Mouse (Mus musculus): ENCODE measurements around the gene Lin28b. TPM values are rescaled to one million over a fixed set of nuclear protein-coding genes. Genes with fewer than 3 reads are reported as not detected.

The Lin28b gene
- 7.0 and 9.6 TPM in 2 replicates for polyA plus RNA-seq (2015; fragmentation: Nextera tagmentation; extraction: Ambion mirVana)

DNA sequence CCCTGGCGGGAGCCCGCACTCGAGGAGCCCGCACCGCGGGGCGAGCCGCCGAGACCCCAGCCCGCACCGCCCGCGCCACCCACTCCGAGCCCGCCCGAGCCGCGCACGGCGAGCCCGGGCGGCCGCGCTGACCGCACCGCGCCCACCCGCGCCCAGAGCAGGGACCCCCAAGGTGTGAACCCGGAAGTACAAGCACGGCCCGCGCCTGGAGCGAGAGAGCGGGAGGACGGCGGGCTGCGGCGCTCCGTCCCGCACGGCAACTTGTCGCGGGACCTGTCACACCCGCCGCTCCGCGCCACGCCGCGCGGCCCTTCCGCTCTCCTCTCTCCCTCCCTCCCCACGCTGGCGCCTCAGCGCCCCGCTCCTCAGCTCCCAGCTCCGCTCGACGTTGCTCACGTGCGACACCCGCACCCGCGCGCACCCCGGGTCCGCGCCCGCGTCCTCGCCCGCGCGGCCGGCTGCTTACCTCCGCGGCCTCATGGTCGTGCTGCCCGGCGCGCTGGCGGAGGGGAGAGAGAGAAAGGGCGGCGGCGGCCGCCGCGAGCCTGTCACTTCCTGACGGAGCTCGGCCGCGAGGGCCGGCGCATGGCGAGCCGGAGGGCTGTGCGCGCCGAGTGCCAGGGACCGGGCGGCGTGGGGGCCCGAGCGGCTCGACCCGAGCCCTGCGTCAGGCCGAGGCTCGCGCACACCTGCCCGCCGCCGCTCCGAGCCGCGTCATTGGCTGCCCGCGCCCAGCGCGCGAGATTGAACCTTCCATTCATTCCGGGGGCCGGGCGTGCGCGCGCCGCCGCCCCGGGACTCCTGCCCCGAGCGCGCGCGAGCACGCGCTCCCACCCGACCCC is at the start of gene Lin28b:
Lin28b (minus strand) TSS at position 635 of the 842 bp plus-strand sequence.
- ATAC-seq = peak; percentile 96
- Histone ChIP-seq H3K9me3 (replicated peaks; ENCODE audit: control insufficient read depth, low read length, poor library complexity, severe bottlenecking) (no peaks in the 10 kb centered on the region), H3K36me3 (ENCODE audit: control insufficient read depth, insufficient read depth, low read length) (no peaks in the 10 kb centered on the region), H3K27me3 (ENCODE audit: control insufficient read depth, insufficient read depth, low read depth, low read length) (no peaks in the 10 kb centered on the region), H3K4me3 (ENCODE audit: low read depth, low read length) (peak within 1 kb of the TSS; percentile 82), H3K4me2 (ENCODE audit: low read length) (peak within 1 kb of the TSS; percentile 87), H3K9ac (ENCODE audit: low read depth, low read length) (peak within 1 kb of the TSS; percentile 78), H3K27ac (ENCODE audit: low read length) (peak within 1 kb of the TSS; percentile 97), H3K4me1 (ENCODE audit: control insufficient read depth, insufficient read depth, low read length) (no peaks in the 10 kb centered on the region; the same call in 1 of the 2 replicates)
- under 1% methylated on average over 83 of the region's 139 CpGs for WGBS

GRCm38 (mm10) chr10:45511764-45512163 is 25.6 kb upstream of the Lin28b start:
- H3K4me1 ChIP-seq (ENCODE audit: control insufficient read depth, insufficient read depth, low read length) = no peaks in the 10 kb centered on the region
- H3K27me3 ChIP-seq (ENCODE audit: control insufficient read depth, insufficient read depth, low read depth, low read length) = no peaks in the 10 kb centered on the region
- no peak overlapping the region for H3K4me2 ChIP-seq (ENCODE audit: low read length)
- 60% methylated on average over 2 of the region's 2 CpGs for WGBS
- no peaks in the 10 kb centered on the region for H3K9me3 ChIP-seq (replicated peaks; ENCODE audit: control insufficient read depth, low read length, poor library complexity, severe bottlenecking)
- no peak overlapping the region for H3K9ac ChIP-seq (ENCODE audit: low read depth, low read length)
- no peak for ATAC-seq
- no peaks in the 10 kb centered on the region for H3K36me3 ChIP-seq (ENCODE audit: control insufficient read depth, insufficient read depth, low read length)
- no peak overlapping the region for H3K4me3 ChIP-seq (ENCODE audit: low read depth, low read length)
- H3K27ac ChIP-seq (ENCODE audit: low read length) = no peak overlapping the region

- Histone ChIP-seq H3K27ac (ENCODE audit: low read length) (no peak overlapping the region), H3K27me3 (ENCODE audit: control insufficient read depth, insufficient read depth, low read depth, low read length) (no peaks in the 10 kb centered on the region), H3K4me3 (ENCODE audit: low read depth, low read length) (no peak overlapping the region), H3K4me1 (ENCODE audit: control insufficient read depth, insufficient read depth, low read length) (no peaks in the 10 kb centered on the region), H3K36me3 (ENCODE audit: control insufficient read depth, insufficient read depth, low read length) (no peaks in the 10 kb centered on the region), H3K9ac (ENCODE audit: low read depth, low read length) (no peak overlapping the region), H3K9me3 (replicated peaks; ENCODE audit: control insufficient read depth, low read length, poor library complexity, severe bottlenecking) (no peaks in the 10 kb centered on the region), H3K4me2 (ENCODE audit: low read length) (no peak overlapping the region)
- WGBS = 93% methylated on average over 3 of the region's 3 CpGs
- ATAC-seq = no peak
These were observed 24.5 kb upstream of the Lin28b start for GRCm38 (mm10) chr10:45510662-45511061.

DNA sequence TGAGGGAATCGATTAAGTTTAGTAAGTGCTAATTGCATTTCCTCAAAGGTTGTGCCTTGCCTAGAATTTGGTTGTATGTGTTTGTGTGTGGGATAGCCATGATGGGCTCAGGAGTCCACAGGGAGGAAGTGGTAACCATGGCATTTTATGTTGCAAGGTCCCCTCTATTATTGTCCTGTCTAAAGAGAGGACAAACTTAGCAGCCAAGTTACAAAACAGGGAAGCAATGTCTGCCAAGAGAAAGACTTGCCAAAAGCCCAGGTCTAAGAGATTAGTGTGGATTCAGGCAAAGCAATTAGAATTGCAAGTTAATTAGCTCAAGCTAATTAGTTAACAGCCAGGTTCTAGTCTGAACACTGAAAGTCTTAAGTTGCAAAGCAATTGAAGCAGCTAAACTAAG is 14.1 kb upstream of the Lin28b start:
- no peaks in the 10 kb centered on the region for H3K9me3 ChIP-seq (replicated peaks; ENCODE audit: control insufficient read depth, low read length, poor library complexity, severe bottlenecking)
- H3K36me3 ChIP-seq (ENCODE audit: control insufficient read depth, insufficient read depth, low read length) = no peaks in the 10 kb centered on the region
- H3K9ac ChIP-seq (ENCODE audit: low read depth, low read length) = no peak overlapping the region
- H3K4me2 ChIP-seq (ENCODE audit: low read length) = no peak overlapping the region
- no peaks in the 10 kb centered on the region for H3K27me3 ChIP-seq (ENCODE audit: control insufficient read depth, insufficient read depth, low read depth, low read length)
- H3K4me1 ChIP-seq (ENCODE audit: control insufficient read depth, insufficient read depth, low read length) = no peaks in the 10 kb centered on the region
- WGBS = 83% methylated on average over 1 of the region's 1 CpGs
- H3K27ac ChIP-seq (ENCODE audit: low read length) = no peak overlapping the region
- no peak for ATAC-seq
- H3K4me3 ChIP-seq (ENCODE audit: low read depth, low read length) = no peak overlapping the region

DNA sequence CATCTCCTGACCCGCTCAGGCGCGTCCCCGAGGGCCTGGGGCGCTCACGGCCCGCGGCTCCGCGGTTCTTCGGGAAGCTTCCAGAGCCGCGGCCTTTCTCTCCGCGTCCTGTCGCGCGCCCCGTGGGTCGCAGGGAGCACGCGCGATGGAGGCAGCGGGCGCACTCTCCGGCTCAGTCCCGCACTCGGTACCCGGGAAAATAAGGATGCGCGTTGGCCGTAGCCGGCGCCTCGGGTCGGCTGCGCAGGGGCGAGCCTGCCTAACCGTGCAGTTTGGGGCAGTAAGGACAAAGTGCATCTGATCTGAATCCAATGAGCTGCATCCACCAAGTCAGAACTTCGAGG is 380 bp upstream of the Lin28b start:
- no peaks in the 10 kb centered on the region for H3K9me3 ChIP-seq (replicated peaks; ENCODE audit: control insufficient read depth, low read length, poor library complexity, severe bottlenecking)

DNA sequence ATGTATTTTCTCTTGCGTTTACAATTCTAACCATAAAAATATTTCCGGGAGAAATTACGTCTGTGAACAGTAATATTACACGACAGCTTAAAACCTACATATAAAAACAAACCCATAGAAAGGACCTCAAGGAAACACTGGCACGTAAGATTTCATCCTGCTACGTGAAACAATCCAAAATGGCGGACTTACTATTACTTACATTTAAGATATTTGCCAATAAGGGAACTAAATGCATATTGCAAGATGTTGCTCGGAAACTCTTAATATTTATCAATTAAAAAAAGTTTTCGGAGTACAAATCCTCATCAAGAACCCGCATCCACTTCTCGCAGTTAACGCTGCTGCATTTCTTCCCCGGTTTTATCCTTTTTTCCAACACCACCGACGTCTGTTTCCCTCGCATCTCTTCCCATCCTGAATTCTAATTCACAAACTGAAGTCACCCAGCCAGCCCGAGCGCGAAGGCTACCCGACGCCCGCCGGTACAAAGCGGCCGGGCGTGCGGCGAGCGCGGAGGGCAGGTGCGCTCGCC is 902 bp downstream of the Lin28b start:
- Histone ChIP-seq H3K27ac (ENCODE audit: low read length) (peak overlapping the region; percentile 97), H3K9me3 (replicated peaks; ENCODE audit: control insufficient read depth, low read length, poor library complexity, severe bottlenecking) (no peaks in the 10 kb centered on the region), H3K27me3 (ENCODE audit: control insufficient read depth, insufficient read depth, low read depth, low read length) (no peaks in the 10 kb centered on the region), H3K4me2 (ENCODE audit: low read length) (peak overlapping the region; percentile 87), H3K4me1 (ENCODE audit: control insufficient read depth, insufficient read depth, low read length) (no peaks in the 10 kb centered on the region; the same call in 1 of the 2 replicates), H3K36me3 (ENCODE audit: control insufficient read depth, insufficient read depth, low read length) (no peaks in the 10 kb centered on the region), H3K9ac (ENCODE audit: low read depth, low read length) (peak overlapping the region; percentile 78), H3K4me3 (ENCODE audit: low read depth, low read length) (peak overlapping the region; percentile 82)
- under 1% methylated on average over 32 of the region's 32 CpGs for WGBS
- ATAC-seq = no peak

More for the DNA sequence above, 380 bp upstream of the Lin28b start:
- peak overlapping the region; percentile 87 for H3K4me2 ChIP-seq (ENCODE audit: low read length)
- H3K9ac ChIP-seq (ENCODE audit: low read depth, low read length) = peak overlapping the region; percentile 78
- no peaks in the 10 kb centered on the region; the same call in 1 of the 2 replicates for H3K4me1 ChIP-seq (ENCODE audit: control insufficient read depth, insufficient read depth, low read length)
- peak overlapping the region; percentile 97 for H3K27ac ChIP-seq (ENCODE audit: low read length)
- peak; percentile 74 for ATAC-seq
- WGBS = under 1% methylated on average over 40 of the region's 40 CpGs
- H3K36me3 ChIP-seq (ENCODE audit: control insufficient read depth, insufficient read depth, low read length) = no peaks in the 10 kb centered on the region
- no peaks in the 10 kb centered on the region for H3K27me3 ChIP-seq (ENCODE audit: control insufficient read depth, insufficient read depth, low read depth, low read length)
- peak overlapping the region; percentile 82 for H3K4me3 ChIP-seq (ENCODE audit: low read depth, low read length)

GRCm38 (mm10) chr10:45483210-45483609 is 3.0 kb downstream of the Lin28b start:
- H3K4me2 ChIP-seq (ENCODE audit: low read length) = no peak overlapping the region
- H3K27me3 ChIP-seq (ENCODE audit: control insufficient read depth, insufficient read depth, low read depth, low read length) = no peaks in the 10 kb centered on the region
- no peak overlapping the region for H3K27ac ChIP-seq (ENCODE audit: low read length)
- H3K36me3 ChIP-seq (ENCODE audit: control insufficient read depth, insufficient read depth, low read length) = no peaks in the 10 kb centered on the region
- no peak overlapping the region for H3K9ac ChIP-seq (ENCODE audit: low read depth, low read length)
- no peaks in the 10 kb centered on the region; the same call in 1 of the 2 replicates for H3K4me1 ChIP-seq (ENCODE audit: control insufficient read depth, insufficient read depth, low read length)
- H3K9me3 ChIP-seq (replicated peaks; ENCODE audit: control insufficient read depth, low read length, poor library complexity, severe bottlenecking) = no peaks in the 10 kb centered on the region
- no peak overlapping the region for H3K4me3 ChIP-seq (ENCODE audit: low read depth, low read length)
- WGBS = 76% methylated on average over 2 of the region's 2 CpGs
- ATAC-seq = no peak

DNA sequence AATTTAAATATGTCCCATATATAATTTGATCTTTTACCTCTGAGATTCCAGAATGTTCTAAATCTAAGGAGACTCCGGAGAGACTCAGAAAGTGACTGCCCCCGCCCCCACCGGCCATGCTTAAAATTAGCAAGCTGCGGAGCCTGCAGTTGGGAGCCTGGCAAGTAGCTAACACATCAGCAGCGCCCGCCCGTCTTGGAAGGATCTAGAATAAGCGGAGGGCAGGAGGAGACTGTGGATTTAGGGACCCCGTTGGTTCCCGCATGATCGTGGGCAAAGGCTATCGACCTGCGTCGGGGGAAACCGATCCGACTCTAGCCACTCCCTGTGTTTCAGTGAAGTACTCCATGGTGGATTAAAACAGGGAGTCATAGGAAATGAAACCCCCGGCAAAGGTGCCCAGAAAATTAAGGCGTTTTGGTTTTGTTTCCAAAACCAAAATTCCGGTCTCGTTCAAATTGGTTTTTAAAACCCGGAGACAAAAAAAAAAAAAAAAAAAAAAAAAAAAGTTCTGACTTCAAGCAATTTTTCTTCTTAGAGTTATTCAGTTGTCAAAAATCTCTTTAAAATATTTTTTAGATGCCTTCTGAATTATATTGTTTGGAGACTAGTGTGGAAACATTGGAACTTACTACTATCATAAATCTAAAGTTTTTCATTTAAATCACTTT is 12.4 kb downstream of the Lin28b start:
- Histone ChIP-seq H3K9me3 (replicated peaks; ENCODE audit: control insufficient read depth, low read length, poor library complexity, severe bottlenecking) (no peaks in the 10 kb centered on the region), H3K27ac (ENCODE audit: low read length) (no peak overlapping the region), H3K4me2 (ENCODE audit: low read length) (peak overlapping the region; percentile 40), H3K36me3 (ENCODE audit: control insufficient read depth, insufficient read depth, low read length) (no peaks in the 10 kb centered on the region), H3K27me3 (ENCODE audit: control insufficient read depth, insufficient read depth, low read depth, low read length) (peaks cover 10% of the 10 kb centered on the region), H3K9ac (ENCODE audit: low read depth, low read length) (no peak overlapping the region), H3K4me1 (ENCODE audit: control insufficient read depth, insufficient read depth, low read length) (peaks cover 16% of the 10 kb centered on the region), H3K4me3 (ENCODE audit: low read depth, low read length) (peak overlapping the region; percentile 17; the same call in 1 of the 2 replicates)
- 3% methylated on average over 21 of the region's 21 CpGs for WGBS
- no peak for ATAC-seq

- Histone ChIP-seq H3K9ac (ENCODE audit: low read depth, low read length) (no peak overlapping the region), H3K27me3 (ENCODE audit: control insufficient read depth, insufficient read depth, low read depth, low read length) (peaks cover 10% of the 10 kb centered on the region), H3K27ac (ENCODE audit: low read length) (no peak overlapping the region), H3K4me1 (ENCODE audit: control insufficient read depth, insufficient read depth, low read length) (peaks cover 16% of the 10 kb centered on the region), H3K4me3 (ENCODE audit: low read depth, low read length) (no peak overlapping the region), H3K4me2 (ENCODE audit: low read length) (no peak overlapping the region), H3K36me3 (ENCODE audit: control insufficient read depth, insufficient read depth, low read length) (no peaks in the 10 kb centered on the region), H3K9me3 (replicated peaks; ENCODE audit: control insufficient read depth, low read length, poor library complexity, severe bottlenecking) (no peaks in the 10 kb centered on the region)
- ATAC-seq = no peak
- 13% methylated on average over 5 of the region's 5 CpGs for WGBS
These were observed 13.1 kb downstream of the Lin28b start for GRCm38 (mm10) chr10:45473143-45473484.

Data from midbrain, embryonic 16.5 days (tissue).